Mouse (Mus musculus) lung, adult 18-20 months (tissue): ENCODE data around the gene Lss.

Experiments
- DNase-seq, 2 experiments: peaks; one replicate each; pipeline ENCODE4 v3.0.0; 2022; ENCODE audit warnings: mixed read lengths in 2 of 2

Lss gene

GRCm38 (mm10) chr10:76531375-76531774 is at the start of gene Lss:
TSS of gene Lss (plus strand) at chr10:76531588.
- DNase-seq, result peak; percentile 96 to 97

- no peak for DNase-seq
Measured at GRCm38 (mm10) chr10:76486302-76486701, 45.1 kb upstream of the Lss start.

- DNase-seq, result no peak
Measured at GRCm38 (mm10) chr10:76488265-76488664, 43.1 kb upstream of the Lss start.

- no peak for DNase-seq
Measured at GRCm38 (mm10) chr10:76489205-76489604, 42.2 kb upstream of the Lss start.

GRCm38 (mm10) chr10:76493527-76493926 is 37.9 kb upstream of the Lss start:
- DNase-seq, result no peak

- no peak for DNase-seq
Measured at GRCm38 (mm10) chr10:76495501-76495900, 35.9 kb upstream of the Lss start.

- DNase-seq, result no peak
Measured at GRCm38 (mm10) chr10:76496366-76496765, 35.0 kb upstream of the Lss start.

- no peak for DNase-seq
Measured at GRCm38 (mm10) chr10:76497522-76497921, 33.9 kb upstream of the Lss start.

GRCm38 (mm10) chr10:76504271-76504943 is 27.0 kb upstream of the Lss start:
- no peak for DNase-seq

GRCm38 (mm10) chr10:76505865-76506264 is 25.5 kb upstream of the Lss start:
- no peak for DNase-seq

GRCm38 (mm10) chr10:76512965-76513583 is 18.3 kb upstream of the Lss start:
- DNase-seq, result peak; percentile 71 to 80

- no peak for DNase-seq
Measured at GRCm38 (mm10) chr10:76530922-76531321, 466 bp upstream of the Lss start.

- DNase-seq, result no peak
Measured at GRCm38 (mm10) chr10:76531828-76532227, 440 bp downstream of the Lss start.

GRCm38 (mm10) chr10:76535526-76535925 is 4.1 kb downstream of the Lss start:
- no peak for DNase-seq

GRCm38 (mm10) chr10:76537619-76538018 is 6.2 kb downstream of the Lss start:
- peak; percentile 37 to 70 for DNase-seq

GRCm38 (mm10) chr10:76541336-76542085 is 10.1 kb downstream of the Lss start:
- DNase-seq, result no peak

- no peak for DNase-seq
Measured at GRCm38 (mm10) chr10:76542636-76543375, 11.4 kb downstream of the Lss start.

- no peak for DNase-seq
Measured at GRCm38 (mm10) chr10:76546566-76546965, 15.2 kb downstream of the Lss start.

GRCm38 (mm10) chr10:76548218-76548617 is 16.8 kb downstream of the Lss start:
- no peak for DNase-seq

- no peak for DNase-seq
Measured at GRCm38 (mm10) chr10:76550458-76550857, 19.1 kb downstream of the Lss start.

- DNase-seq, result no peak
Measured at GRCm38 (mm10) chr10:76551556-76551955, 20.2 kb downstream of the Lss start.

GRCm38 (mm10) chr10:76554061-76554460 is 22.7 kb downstream of the Lss start:
- no peak for DNase-seq

GRCm38 (mm10) chr10:76561972-76562371 is 30.6 kb downstream of the Lss start, which contains the start of gene Spatc1l:
TSS of gene Spatc1l (plus strand) at chr10:76562272.
- no peak for DNase-seq
